Mouse (Mus musculus) thymus, adult 2 months (tissue): ENCODE measurements at regions not wholly inside any gene's neighbourhood (a gene's known extent, or its start where the extent isn't known, plus 50 kb on each side); places are given as distances from the start of the nearest gene placed in this dataset.

Source experiments
- DNase-seq: peaks from one replicate; pipeline ENCODE4 v3.0.0; 2021
- H3K27ac ChIP-seq: fragments of 200-500 bp; 2 replicates; pipeline ENCODE4 v1.5.1; 2012; ENCODE audit warnings: low read length, control low read depth; ENCODE audit not compliant: control insufficient read depth, insufficient read depth
- H3K27me3 ChIP-seq: fragments of 200-500 bp; 2 replicates; pipeline ENCODE4 v1.6.1; 2012; ENCODE audit warnings: mild to moderate bottlenecking, low read length, moderate library complexity, mixed read lengths; ENCODE audit not compliant: control insufficient read depth, insufficient read depth
- H3K36me3 ChIP-seq: fragments of 200-500 bp; 2 replicates; pipeline ENCODE4 v1.6.1; 2012; ENCODE audit warnings: mild to moderate bottlenecking, low read length, moderate library complexity; ENCODE audit not compliant: control insufficient read depth, insufficient read depth
- H3K4me1 ChIP-seq: fragments of 200-500 bp; replicated peaks from 2 replicates; pipeline ENCODE4 v1.6.1; 2012; ENCODE audit warnings: low read length; ENCODE audit not compliant: control insufficient read depth, insufficient read depth
- H3K4me3 ChIP-seq: fragments of 200-500 bp; 2 replicates; pipeline ENCODE4 v1.5.1; 2012; ENCODE audit warnings: mild to moderate bottlenecking, low read length, control low read depth, moderate library complexity; ENCODE audit not compliant: control insufficient read depth, insufficient read depth
- CTCF ChIP-seq: fragments of 200-500 bp; IDR thresholded peaks from 2 replicates; pipeline ENCODE4 v1.5.1; 2012; ENCODE audit warnings: mild to moderate bottlenecking, control low read depth, low read length, moderate library complexity, borderline replicate concordance; ENCODE audit not compliant: control insufficient read depth, poor library complexity, insufficient read depth; ENCODE audit errors: extremely low read depth
- POLR2A ChIP-seq: fragments of 200-500 bp; IDR thresholded peaks from 2 replicates; pipeline ENCODE4 v1.6.1; 2012; ENCODE audit warnings: mild to moderate bottlenecking, low read length, control low read depth, moderate library complexity; ENCODE audit not compliant: control insufficient read depth, poor library complexity, insufficient read depth; ENCODE audit errors: extremely low read depth
- WGBS: fragments of 180-500 bp; shearing (Covaris S2); methylation state at CpG from one replicate; pipeline ENCODE4 v1.1.7; 2018; 5-methylcytosine and 5-hydroxymethylcytosine counted together

DNA sequence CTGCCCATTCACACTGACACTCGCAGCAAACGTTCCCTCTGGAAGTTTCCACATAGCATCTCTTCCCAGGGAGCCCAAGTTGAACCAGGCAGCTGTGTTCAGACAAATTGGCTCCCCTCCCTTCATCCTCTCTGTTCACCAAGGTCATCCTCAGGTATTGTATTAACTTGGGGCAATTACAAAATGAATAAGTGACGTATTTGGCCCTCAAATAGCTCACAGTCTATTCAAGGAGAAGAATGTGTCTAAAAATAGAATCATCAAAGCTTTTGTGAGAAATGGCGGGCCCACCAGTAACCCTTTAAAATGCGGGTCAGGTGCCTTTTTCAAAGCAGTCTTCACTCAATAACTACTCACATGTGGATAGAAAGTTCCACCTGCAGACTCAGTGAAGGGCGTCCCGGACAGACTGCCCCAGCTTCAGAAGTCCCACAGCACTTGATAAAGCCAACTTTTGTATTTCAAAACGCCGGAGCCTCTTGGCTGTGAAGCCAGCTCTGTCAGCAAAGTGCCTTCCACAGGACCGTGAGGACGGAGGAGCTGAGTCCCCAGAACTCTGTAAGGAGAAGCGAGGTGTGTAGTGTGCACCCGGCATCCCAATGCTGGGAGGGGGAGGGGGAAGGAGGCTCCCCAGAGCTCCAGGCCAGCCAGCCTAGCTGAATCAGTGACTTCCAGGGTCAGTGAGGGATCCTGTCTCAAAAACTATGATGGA lies 241.9 kb downstream of the Sipa1l2 start:
- no peak overlapping the region for H3K27ac ChIP-seq
- 0 out of 2 replicates have a peak, but pooled peaks cover 3% of the 10 kb centered on the region for H3K4me1 ChIP-seq
- TF ChIP-seq POLR2A: no peak
- TF ChIP-seq CTCF: no peak
- H3K27me3 ChIP-seq: no peaks in the 10 kb centered on the region
- no peak for DNase-seq
- 90% methylated on average over 13 of the region's 13 CpGs for WGBS
- H3K4me3 ChIP-seq: no peak overlapping the region
- no peaks in the 10 kb centered on the region for H3K36me3 ChIP-seq

DNA sequence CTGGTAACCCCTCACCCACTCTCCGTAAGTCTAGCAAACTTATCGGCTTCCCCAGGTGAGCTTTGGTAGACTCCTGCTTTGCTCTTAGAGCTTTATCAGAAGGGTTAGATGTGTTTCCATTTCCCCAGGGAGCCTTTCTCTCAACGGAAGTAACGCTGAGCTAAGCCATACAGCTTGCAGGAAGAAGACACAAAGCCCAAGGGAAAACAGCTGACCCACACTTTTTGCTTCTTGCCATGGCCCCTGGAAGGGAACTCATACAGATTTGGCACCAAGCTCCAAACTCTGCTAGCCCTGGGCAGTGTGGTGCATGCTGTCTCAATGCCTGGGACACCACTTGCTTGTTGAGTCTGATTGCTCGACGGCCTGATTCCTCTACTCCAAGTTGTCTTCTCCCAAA lies 242.6 kb downstream of the Sipa1l2 start:
- no peak overlapping the region for H3K27ac ChIP-seq
- WGBS: 79% methylated on average over 6 of the region's 6 CpGs
- no peak for DNase-seq

DNA sequence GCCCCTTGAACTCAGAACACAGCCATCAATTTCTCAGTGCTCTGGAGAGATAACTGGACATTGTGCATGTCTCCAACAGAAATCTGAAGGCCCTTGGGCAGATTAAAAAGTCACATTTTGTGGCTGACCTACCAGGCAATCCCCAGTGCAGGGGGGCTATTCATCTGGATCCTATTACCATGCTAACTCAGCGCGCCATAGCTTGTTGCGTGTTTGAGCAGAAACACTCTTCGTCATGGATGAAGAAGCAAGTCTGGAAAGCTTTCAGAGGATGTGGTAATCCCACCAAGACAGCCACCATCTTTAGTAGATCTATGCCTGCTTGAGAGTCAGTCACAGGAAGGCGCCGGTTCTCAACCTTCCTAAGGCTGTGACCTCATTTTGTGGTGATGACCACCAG lies 243.9 kb downstream of the Sipa1l2 start:
- H3K4me1 ChIP-seq: 0 out of 2 replicates have a peak, but pooled peaks cover 3% of the 10 kb centered on the region
- no peaks in the 10 kb centered on the region for H3K27me3 ChIP-seq
- no peaks in the 10 kb centered on the region for H3K36me3 ChIP-seq
- WGBS: 95% methylated on average over 6 of the region's 6 CpGs
- no peak for DNase-seq
- H3K27ac ChIP-seq: no peak overlapping the region
- H3K4me3 ChIP-seq: no peak overlapping the region
- TF ChIP-seq CTCF: no peak

More for the DNA sequence above, 242.6 kb downstream of the Sipa1l2 start:
- Histone ChIP-seq H3K4me3 (no peak overlapping the region), H3K4me1 (0 out of 2 replicates have a peak, but pooled peaks cover 3% of the 10 kb centered on the region), H3K36me3 (no peaks in the 10 kb centered on the region), H3K27me3 (no peaks in the 10 kb centered on the region)
- TF ChIP-seq POLR2A (no peak), CTCF (no peak)

DNA sequence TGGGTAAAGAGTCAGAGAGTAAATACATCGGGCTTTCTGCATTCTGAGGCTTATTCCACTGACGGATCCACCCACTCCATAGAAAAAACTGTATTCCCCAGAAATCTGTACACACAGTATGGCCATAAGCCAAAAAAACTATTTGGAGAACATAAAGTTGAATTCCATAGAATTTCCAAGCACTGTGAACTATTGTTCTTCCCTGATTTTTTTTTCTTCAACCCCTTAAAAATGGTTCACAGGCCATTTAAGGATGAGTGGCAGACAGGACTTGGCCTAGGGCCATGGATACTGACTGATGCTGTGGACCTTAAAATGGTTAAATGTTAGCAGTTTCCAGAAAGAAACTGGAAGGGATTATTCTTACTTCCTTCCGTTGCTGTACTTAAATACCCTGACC lies 247.0 kb downstream of the Sipa1l2 start:
- no peak for DNase-seq
- no peak overlapping the region for H3K27ac ChIP-seq
- H3K36me3 ChIP-seq: no peaks in the 10 kb centered on the region

DNA sequence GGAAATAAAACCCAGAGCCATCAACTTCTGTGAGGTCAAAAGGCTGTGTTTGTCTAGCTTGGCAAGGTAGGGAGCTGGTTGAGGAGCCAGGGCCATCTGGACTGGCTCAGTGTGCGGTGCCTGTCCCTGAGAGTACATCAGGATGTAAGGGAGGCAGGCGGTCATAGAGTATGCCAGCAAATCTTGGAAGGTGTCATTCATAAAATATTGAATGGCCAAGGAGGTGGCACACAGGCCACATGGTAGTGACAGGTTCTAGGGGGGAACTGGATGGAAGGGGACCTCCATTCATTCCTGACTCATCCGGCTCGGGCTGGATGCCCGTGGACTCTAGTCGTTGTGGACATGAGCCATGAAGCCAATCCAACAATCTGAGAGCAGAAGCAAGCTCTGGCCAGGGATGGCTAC lies 252.0 kb downstream of the Sipa1l2 start:
- no peak overlapping the region for H3K27ac ChIP-seq
- DNase-seq: no peak
- no peaks in the 10 kb centered on the region for H3K36me3 ChIP-seq
- TF ChIP-seq CTCF (no peak), POLR2A (no peak)
- H3K4me3 ChIP-seq: no peak overlapping the region
- WGBS: 97% methylated on average over 6 of the region's 6 CpGs
- H3K27me3 ChIP-seq: no peaks in the 10 kb centered on the region
- H3K4me1 ChIP-seq: no peaks in the 10 kb centered on the region

More for the DNA sequence above, 247.0 kb downstream of the Sipa1l2 start:
- Histone ChIP-seq H3K4me1 (0 out of 2 replicates have a peak, but pooled peaks cover 3% of the 10 kb centered on the region), H3K4me3 (no peak overlapping the region), H3K27me3 (no peaks in the 10 kb centered on the region)
- 93% methylated on average over 3 of the region's 3 CpGs for WGBS
- TF ChIP-seq CTCF: no peak
- no peak for TF ChIP-seq POLR2A

DNA sequence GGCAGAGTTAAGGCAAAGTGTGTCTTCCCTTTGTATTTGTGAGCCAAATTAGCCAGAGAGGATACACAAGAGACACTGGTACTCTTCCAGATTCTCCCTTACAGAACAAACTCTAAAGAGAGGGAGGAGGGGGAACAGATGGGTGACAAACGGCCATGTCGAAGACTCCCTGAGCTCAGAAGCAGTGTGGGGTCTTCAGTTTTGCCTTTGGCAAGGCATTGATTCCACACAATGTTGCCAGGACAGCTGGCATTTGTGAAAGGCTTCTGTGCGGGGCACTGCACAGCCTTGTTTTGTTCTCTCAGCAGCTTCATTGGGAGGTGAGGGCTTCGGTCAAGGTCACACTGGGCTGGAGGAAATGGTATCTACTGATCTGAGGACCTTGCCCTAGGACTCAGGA lies 253.9 kb downstream of the Sipa1l2 start:
- TF ChIP-seq POLR2A: no peak
- DNase-seq: no peak
- H3K27ac ChIP-seq: no peak overlapping the region
- no peak overlapping the region for H3K4me3 ChIP-seq
- no peaks in the 10 kb centered on the region for H3K4me1 ChIP-seq
- no peaks in the 10 kb centered on the region for H3K27me3 ChIP-seq
- 93% methylated on average over 4 of the region's 4 CpGs for WGBS
- H3K36me3 ChIP-seq: no peaks in the 10 kb centered on the region

DNA sequence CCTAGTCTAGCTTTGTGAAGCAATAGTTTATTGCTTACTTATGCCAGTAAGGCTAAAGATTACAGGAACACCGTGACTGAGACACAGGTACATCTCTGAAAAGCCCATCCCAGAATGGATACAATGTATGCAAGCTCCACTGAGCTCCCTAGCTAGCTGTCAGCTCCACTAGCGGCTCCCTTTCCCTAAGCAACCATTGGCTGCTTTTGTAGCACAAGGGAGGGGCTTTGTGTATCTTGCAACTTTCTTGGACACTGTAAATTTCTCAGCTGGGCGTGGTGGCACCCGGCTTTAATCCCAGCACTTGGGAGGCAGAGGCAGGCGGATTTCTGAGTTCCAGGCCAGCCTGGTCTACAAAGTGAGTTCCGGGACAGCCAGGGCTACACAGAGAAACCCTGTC lies 254.6 kb downstream of the Sipa1l2 start:
- Histone ChIP-seq H3K36me3 (no peaks in the 10 kb centered on the region), H3K27ac (no peak overlapping the region), H3K4me3 (no peak overlapping the region), H3K4me1 (no peaks in the 10 kb centered on the region), H3K27me3 (no peaks in the 10 kb centered on the region)
- no peak for DNase-seq
- 81% methylated on average over 6 of the region's 6 CpGs for WGBS
- TF ChIP-seq POLR2A (no peak), CTCF (no peak)
